Mouse (Mus musculus) C2C12 (cell line): Measurements from ENCODE around the gene Foxe1.

Experiments used
- CTCF ChIP-seq: IDR thresholded peaks from one replicate; pipeline ENCODE4 v1.5.1; 2011; ENCODE audit not compliant: control insufficient read depth, insufficient read depth, insufficient read length
- MAX ChIP-seq: IDR thresholded peaks from one replicate; pipeline ENCODE4 v1.6.1; 2011; ENCODE audit warnings: mild to moderate bottlenecking, control low read depth
- MYOG ChIP-seq: IDR thresholded peaks from one replicate; pipeline ENCODE4 v1.6.1; 2011; ENCODE audit not compliant: control insufficient read depth, insufficient read length; ENCODE audit errors: extremely low read depth
- USF1 ChIP-seq: IDR thresholded peaks from one replicate; pipeline ENCODE4 v1.6.1; 2011; ENCODE audit warnings: low read depth, mild to moderate bottlenecking, control low read depth, moderate library complexity

- no peak for TF ChIP-seq USF1
- no peak for TF ChIP-seq CTCF
- TF ChIP-seq MAX: no peak
- no peak for TF ChIP-seq MYOG
Observed at GRCm38 (mm10) chr4:46321730-46322389, 21.5 kb upstream of the Foxe1 start.
